Mouse (Mus musculus) forebrain, embryonic 15.5 days (tissue): Measurements from ENCODE around the gene Scaper. TPM values are rescaled to one million over a fixed set of nuclear protein-coding genes. Genes with fewer than 3 reads are reported as not detected.

Experiments
- ATAC-seq: fragments of 200-750 bp; cut with Nextera tagmentation; replicated peaks from 2 replicates; pipeline ENCODE4 v1.8.0; 2017; ENCODE audit warnings: mild to moderate bottlenecking, moderate TSS enrichment, moderate library complexity
- H3K27ac ChIP-seq: fragments of 300-500 bp; sonication (generic); replicated peaks from 2 replicates; pipeline ENCODE4 v1.5.1; 2015; ENCODE audit warnings: mild to moderate bottlenecking, inconsistent platforms
- H3K27me3 ChIP-seq: fragments of 300-500 bp; sonication (generic); 2 replicates; pipeline ENCODE4 v1.6.1; 2015; ENCODE audit warnings: inconsistent platforms
- H3K36me3 ChIP-seq: fragments of 300-500 bp; sonication (generic); 2 replicates; pipeline ENCODE4 v1.6.1; 2015; ENCODE audit warnings: mild to moderate bottlenecking, inconsistent platforms
- H3K4me1 ChIP-seq: fragments of 300-500 bp; sonication (generic); 2 replicates; pipeline ENCODE4 v1.6.1; 2015; ENCODE audit warnings: inconsistent platforms
- H3K4me2 ChIP-seq: fragments of 300-500 bp; sonication (generic); replicated peaks from 2 replicates; pipeline ENCODE4 v1.6.1; 2015; ENCODE audit warnings: mild to moderate bottlenecking, inconsistent platforms
- H3K4me3 ChIP-seq: fragments of 300-500 bp; sonication (generic); 2 replicates; pipeline ENCODE4 v1.5.1; 2015; ENCODE audit warnings: mild to moderate bottlenecking, inconsistent platforms
- H3K9ac ChIP-seq: fragments of 300-500 bp; sonication (generic); replicated peaks from 2 replicates; pipeline ENCODE4 v1.6.1; 2015; ENCODE audit warnings: mild to moderate bottlenecking, inconsistent platforms
- H3K9me3 ChIP-seq: fragments of 300-500 bp; sonication (generic); 2 replicates; pipeline ENCODE4 v1.6.1; 2016; ENCODE audit warnings: inconsistent platforms
- WGBS: fragments of 180-500 bp; shearing (Covaris S2); methylation state at CpG from one replicate; pipeline ENCODE4 v1.1.7; 2015; ENCODE audit warnings: mixed read lengths; 5-methylcytosine and 5-hydroxymethylcytosine counted together
- polyA plus RNA-seq: library from polyadenylated mRNA; unstranded; fragments of >200 nt; fragmentation: Nextera tagmentation; extraction: Ambion mirVana; gene quantifications from 2 replicates; pipeline ENCODE4 v1.2.1, GENCODE M21; 2015

Scaper gene
- polyA plus RNA-seq, 1 experiment from 2014 or later = 34.6 TPM

GRCm38 (mm10) chr9:55878066-55878465 is 59.9 kb downstream of the Scaper start:
- Histone ChIP-seq H3K36me3 (0 out of 2 replicates have a peak, but pooled peaks cover 3% of the 10 kb centered on the region), H3K27ac (peak overlapping the region; percentile 39; the same call in 1 of the 2 replicates), H3K9me3 (no peaks in the 10 kb centered on the region), H3K4me2 (no peak overlapping the region), H3K4me3 (no peak overlapping the region), H3K27me3 (no peaks in the 10 kb centered on the region), H3K4me1 (peaks cover 8% of the 10 kb centered on the region; the same call in 1 of the 2 replicates), H3K9ac (no peak overlapping the region)
- 0 out of 2 replicates have a peak, but pooled peaks have one; percentile 66 for ATAC-seq
- 65% methylated on average over 1 of the region's 1 CpGs for WGBS

DNA sequence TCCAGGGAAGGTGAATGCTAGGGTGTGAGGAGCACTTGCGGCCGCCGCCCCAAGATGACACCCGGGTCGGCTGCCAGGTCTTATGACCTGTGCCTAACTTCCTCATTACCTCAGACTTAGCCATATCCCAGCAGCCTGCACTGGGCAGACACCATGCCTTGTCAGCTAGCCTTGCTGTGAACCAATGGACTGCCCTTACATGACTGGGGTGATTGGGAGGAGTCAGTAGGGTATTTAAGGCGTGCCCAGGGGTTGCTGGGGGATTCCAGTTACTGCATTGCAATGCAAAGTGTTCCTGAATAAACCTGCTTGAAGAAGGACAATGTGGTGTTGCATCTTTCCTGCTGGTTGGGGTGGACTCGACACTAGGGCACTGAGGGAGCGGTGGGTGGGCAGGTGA is 148.5 kb downstream of the Scaper start:
- no peak for ATAC-seq
- WGBS = 88% methylated on average over 8 of the region's 8 CpGs
- Histone ChIP-seq H3K4me3 (no peak overlapping the region), H3K9ac (no peak overlapping the region), H3K36me3 (no peaks in the 10 kb centered on the region), H3K9me3 (no peaks in the 10 kb centered on the region), H3K27ac (no peak overlapping the region), H3K4me2 (no peak overlapping the region), H3K4me1 (no peaks in the 10 kb centered on the region), H3K27me3 (no peaks in the 10 kb centered on the region)

DNA sequence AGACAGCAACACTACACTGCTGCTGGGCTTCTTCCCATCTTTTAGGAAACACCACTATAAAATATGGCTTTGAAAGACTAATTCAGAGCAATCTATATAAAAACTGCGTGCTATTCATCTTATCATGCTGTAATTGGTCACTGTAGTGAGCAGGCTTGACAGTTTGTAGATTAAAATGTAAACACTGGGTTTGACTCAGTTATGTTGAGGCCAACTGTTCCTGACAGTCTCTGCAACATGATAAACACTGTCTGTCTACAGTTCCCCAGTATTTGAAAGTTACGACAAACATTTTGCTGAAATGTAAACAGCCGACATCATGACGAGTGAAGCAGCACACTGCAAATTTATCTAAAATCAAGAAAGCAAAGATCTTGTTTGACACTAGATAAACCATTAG is 225.9 kb downstream of the Scaper start:
- Histone ChIP-seq H3K9me3 (no peaks in the 10 kb centered on the region), H3K9ac (no peak overlapping the region), H3K4me3 (no peak overlapping the region), H3K27ac (peak overlapping the region; percentile 23; the same call in 1 of the 2 replicates), H3K36me3 (no peaks in the 10 kb centered on the region), H3K4me2 (no peak overlapping the region), H3K4me1 (no peaks in the 10 kb centered on the region), H3K27me3 (no peaks in the 10 kb centered on the region)
- 62% methylated on average over 4 of the region's 4 CpGs for WGBS
- no peak for ATAC-seq

DNA sequence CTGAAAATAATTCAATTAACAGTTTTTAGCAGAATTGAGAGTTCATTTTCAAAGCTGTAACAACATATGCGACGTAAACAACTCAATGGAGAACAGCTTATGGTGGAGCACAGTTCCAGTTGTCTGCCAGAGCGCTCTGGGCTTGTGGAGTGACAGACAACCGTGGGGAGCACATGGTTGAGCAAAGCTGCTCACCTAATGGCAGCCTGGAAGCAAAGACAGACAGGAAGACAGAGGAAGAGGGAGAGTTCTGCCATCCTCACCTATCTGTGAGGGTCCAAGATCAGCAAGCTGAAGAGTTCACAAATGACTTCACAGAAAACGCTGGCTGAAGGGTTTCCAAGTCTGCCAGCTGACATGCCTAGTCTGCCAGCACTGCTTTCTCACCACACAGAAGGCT is 227.4 kb downstream of the Scaper start:
- ATAC-seq = peak; percentile 79
- 70% methylated on average over 5 of the region's 5 CpGs for WGBS

DNA sequence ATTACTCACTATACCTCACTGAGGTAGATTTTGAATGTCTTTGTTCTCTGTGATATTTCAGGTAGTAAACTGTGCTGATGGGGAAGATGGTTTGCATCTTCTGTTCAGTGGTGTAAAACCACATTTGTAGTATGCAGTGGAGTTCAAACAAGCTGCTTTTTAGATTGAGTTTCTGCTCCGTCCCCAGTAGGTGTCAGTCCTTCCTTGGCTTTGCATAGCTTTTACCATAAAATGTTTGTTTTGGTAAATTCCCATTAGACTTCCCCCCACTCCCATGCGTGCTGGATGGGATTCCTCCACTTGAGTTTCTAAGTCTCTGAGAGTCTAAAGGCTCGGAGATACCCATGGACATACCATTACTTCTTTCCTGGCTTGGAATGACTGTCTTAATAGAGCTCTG is 231.3 kb downstream of the Scaper start:
- Histone ChIP-seq H3K36me3 (no peaks in the 10 kb centered on the region), H3K27ac (no peak overlapping the region), H3K9ac (no peak overlapping the region), H3K4me2 (no peak overlapping the region), H3K4me3 (no peak overlapping the region), H3K4me1 (no peaks in the 10 kb centered on the region), H3K27me3 (no peaks in the 10 kb centered on the region), H3K9me3 (no peaks in the 10 kb centered on the region)
- 59% methylated on average over 3 of the region's 3 CpGs for WGBS
- ATAC-seq = no peak

More for the DNA sequence above, 227.4 kb downstream of the Scaper start:
- Histone ChIP-seq H3K4me3 (no peak overlapping the region), H3K9ac (no peak overlapping the region), H3K27ac (peak overlapping the region; percentile 19; the same call in 1 of the 2 replicates), H3K27me3 (no peaks in the 10 kb centered on the region), H3K4me1 (no peaks in the 10 kb centered on the region), H3K4me2 (no peak overlapping the region), H3K9me3 (no peaks in the 10 kb centered on the region), H3K36me3 (no peaks in the 10 kb centered on the region)

DNA sequence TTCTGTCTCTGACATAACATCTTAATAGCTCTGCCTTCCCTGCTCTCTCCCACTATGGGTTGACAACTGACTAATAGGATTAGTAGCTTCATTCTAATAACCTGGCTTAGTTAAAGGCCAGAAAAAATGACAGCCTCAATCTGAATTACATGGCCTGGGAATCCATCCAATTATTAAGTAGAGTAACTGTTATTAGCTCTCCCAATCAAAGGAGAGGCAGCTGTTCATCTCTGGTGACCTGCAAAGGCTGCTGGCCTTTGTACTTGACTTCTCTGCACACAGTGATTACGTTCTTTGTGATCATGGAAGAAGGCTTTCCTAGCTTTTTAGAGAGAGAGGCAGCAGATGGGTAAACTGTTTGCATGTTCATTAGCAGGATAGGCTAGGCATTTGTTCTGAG is 242.6 kb downstream of the Scaper start:
- WGBS = 17% methylated on average over 1 of the region's 1 CpGs
- Histone ChIP-seq H3K4me2 (no peak overlapping the region), H3K27me3 (no peaks in the 10 kb centered on the region), H3K36me3 (no peaks in the 10 kb centered on the region), H3K27ac (peak overlapping the region; percentile 43; the same call in 1 of the 2 replicates), H3K9me3 (no peaks in the 10 kb centered on the region), H3K4me1 (peaks cover 13% of the 10 kb centered on the region), H3K9ac (no peak overlapping the region), H3K4me3 (no peak overlapping the region)
- ATAC-seq = no peak

- ATAC-seq = no peak
Observed at GRCm38 (mm10) chr9:55677099-55677498, 260.8 kb downstream of the Scaper start.

DNA sequence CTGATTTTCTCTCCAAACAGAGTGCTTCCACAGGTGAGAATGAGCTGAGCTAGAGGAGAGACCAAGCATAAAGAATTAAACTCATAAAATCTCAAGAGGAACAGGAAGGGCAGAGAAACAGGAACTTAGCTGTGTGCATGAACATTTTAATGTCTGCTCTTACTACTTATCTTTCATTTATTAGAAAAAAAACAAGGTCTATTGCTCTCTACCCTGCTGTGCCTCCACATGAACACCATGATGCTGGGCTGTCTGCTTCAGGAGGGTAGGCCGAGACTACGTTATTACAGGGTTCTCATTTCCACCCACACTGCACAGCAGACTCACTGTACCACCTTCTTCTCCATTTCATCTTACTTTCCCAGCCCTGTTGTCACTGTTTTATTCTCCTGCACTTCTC is 291.5 kb downstream of the Scaper start:
- H3K4me1 ChIP-seq = no peaks in the 10 kb centered on the region
- H3K4me3 ChIP-seq = no peak overlapping the region
- no peak overlapping the region for H3K4me2 ChIP-seq
- WGBS = 95% methylated on average over 2 of the region's 2 CpGs
- no peak overlapping the region for H3K27ac ChIP-seq
- H3K27me3 ChIP-seq = no peaks in the 10 kb centered on the region
- no peak for ATAC-seq
- H3K36me3 ChIP-seq = no peaks in the 10 kb centered on the region
- no peak overlapping the region for H3K9ac ChIP-seq
- no peaks in the 10 kb centered on the region for H3K9me3 ChIP-seq

More at GRCm38 (mm10) chr9:55677099-55677498, 260.8 kb downstream of the Scaper start:
- Histone ChIP-seq H3K9ac (no peak overlapping the region), H3K4me1 (no peaks in the 10 kb centered on the region), H3K36me3 (no peaks in the 10 kb centered on the region), H3K4me3 (no peak overlapping the region), H3K4me2 (no peak overlapping the region), H3K27ac (no peak overlapping the region), H3K9me3 (no peaks in the 10 kb centered on the region), H3K27me3 (no peaks in the 10 kb centered on the region)

GRCm38 (mm10) chr9:55626990-55627389 is 310.9 kb downstream of the Scaper start:
- Histone ChIP-seq H3K4me3 (no peak overlapping the region), H3K9ac (no peak overlapping the region), H3K27me3 (no peaks in the 10 kb centered on the region), H3K4me1 (no peaks in the 10 kb centered on the region), H3K4me2 (no peak overlapping the region), H3K27ac (no peak overlapping the region), H3K36me3 (no peaks in the 10 kb centered on the region), H3K9me3 (no peaks in the 10 kb centered on the region)
- no peak for ATAC-seq
- WGBS = 85% methylated on average over 5 of the region's 5 CpGs

- no peak overlapping the region for H3K4me3 ChIP-seq
- H3K9ac ChIP-seq = no peak overlapping the region
- H3K9me3 ChIP-seq = no peaks in the 10 kb centered on the region
- no peaks in the 10 kb centered on the region for H3K36me3 ChIP-seq
- H3K27ac ChIP-seq = no peak overlapping the region
- ATAC-seq = no peak
- H3K4me1 ChIP-seq = no peaks in the 10 kb centered on the region
- no peak overlapping the region for H3K4me2 ChIP-seq
- H3K27me3 ChIP-seq = no peaks in the 10 kb centered on the region
- WGBS = 80% methylated on average over 3 of the region's 3 CpGs
Observed at GRCm38 (mm10) chr9:55614711-55615110, 323.2 kb downstream of the Scaper start.

DNA sequence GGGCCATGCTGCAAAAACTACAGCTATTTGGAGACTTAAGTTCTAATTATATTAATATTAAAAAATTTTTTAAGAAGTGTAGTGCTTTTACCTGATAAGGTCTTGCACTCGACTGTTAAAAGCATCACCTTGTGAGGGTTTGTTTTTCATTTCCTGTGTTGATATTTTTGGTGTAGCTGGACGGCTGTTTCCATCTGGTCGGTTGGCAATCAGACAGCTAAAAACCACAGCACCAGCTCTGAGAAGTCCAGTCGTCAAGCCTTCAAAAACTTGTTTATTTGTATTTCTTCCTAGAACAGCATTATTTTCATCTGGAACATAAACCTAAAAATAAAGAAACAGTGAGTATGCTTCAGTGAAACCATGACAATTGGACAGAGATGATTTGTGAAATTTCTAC is 328.2 kb downstream of the Scaper start:
- Histone ChIP-seq H3K4me2 (no peak overlapping the region), H3K27me3 (no peaks in the 10 kb centered on the region), H3K4me3 (no peak overlapping the region), H3K9me3 (no peaks in the 10 kb centered on the region), H3K9ac (no peak overlapping the region), H3K27ac (no peak overlapping the region), H3K36me3 (no peaks in the 10 kb centered on the region), H3K4me1 (no peaks in the 10 kb centered on the region)
- ATAC-seq = no peak
- WGBS = 76% methylated on average over 4 of the region's 4 CpGs

DNA sequence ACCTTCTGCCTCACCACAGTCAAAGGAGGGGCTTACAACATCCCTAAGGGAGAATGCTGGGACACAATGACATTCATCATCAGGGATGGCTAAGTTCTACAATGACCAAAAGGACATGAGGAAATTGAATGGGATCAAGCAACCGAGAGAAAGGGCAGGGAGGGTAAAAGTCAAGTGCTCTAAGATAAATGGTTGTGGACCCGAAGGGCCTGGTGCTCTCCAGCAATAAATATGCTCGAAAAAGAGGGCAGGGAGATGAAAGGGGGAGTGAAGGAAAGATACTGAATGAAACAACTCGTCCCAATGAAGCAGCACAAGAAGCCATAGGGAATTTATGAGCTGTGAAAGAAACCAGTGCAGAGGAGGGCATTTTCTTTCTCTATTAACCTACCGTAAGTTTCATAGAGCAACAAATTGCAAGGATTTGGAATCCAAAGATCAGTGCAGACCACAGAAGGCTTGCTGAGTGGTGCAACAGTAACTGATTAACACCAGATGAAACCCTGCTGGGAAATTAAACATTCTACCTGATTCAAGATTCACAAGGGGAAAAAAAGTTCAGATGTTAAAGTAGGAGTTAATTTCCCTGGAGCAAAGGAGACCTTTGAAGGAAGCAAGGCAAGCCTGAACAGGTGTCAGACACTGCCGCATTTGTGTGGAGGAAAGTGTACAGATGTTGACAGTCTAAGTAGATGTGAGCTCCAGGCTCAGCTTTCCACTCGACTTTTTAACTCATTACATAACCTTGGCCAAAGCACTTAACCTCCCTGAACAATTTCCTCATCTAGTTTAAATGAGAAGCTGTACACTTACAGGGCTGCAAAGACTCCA is 329.0 kb downstream of the Scaper start:
- Histone ChIP-seq H3K4me3 (no peak overlapping the region), H3K4me2 (no peak overlapping the region), H3K9ac (no peak overlapping the region), H3K36me3 (no peaks in the 10 kb centered on the region), H3K9me3 (no peaks in the 10 kb centered on the region), H3K4me1 (no peaks in the 10 kb centered on the region), H3K27me3 (no peaks in the 10 kb centered on the region), H3K27ac (no peak overlapping the region)
- no peak for ATAC-seq
- WGBS = 62% methylated on average over 7 of the region's 7 CpGs

DNA sequence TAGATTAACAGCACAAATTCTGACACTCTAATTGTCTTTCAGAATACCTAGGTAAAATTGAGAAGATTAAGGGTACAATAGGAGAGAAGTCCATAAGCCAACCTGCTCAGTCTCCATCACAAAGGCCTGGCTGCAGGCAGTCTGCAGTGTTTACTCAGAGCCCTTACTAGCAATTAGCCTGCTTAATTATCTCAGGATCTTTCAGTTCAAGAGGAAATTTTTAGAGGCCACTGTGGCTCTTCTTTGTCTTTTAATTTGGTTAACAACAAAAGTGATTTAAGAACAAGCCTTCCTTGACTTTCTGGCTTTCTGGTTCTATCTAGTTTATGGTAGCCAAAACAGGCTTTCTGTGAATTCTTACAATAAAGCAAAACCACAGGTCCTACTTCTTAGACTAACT is 339.3 kb downstream of the Scaper start:
- no peaks in the 10 kb centered on the region for H3K9me3 ChIP-seq
- no peak overlapping the region for H3K4me3 ChIP-seq
- no peaks in the 10 kb centered on the region for H3K27me3 ChIP-seq
- no peak overlapping the region for H3K9ac ChIP-seq
- no peak for ATAC-seq
- no peaks in the 10 kb centered on the region for H3K4me1 ChIP-seq
- no peak overlapping the region for H3K4me2 ChIP-seq
- no peak overlapping the region for H3K27ac ChIP-seq
- no peaks in the 10 kb centered on the region for H3K36me3 ChIP-seq
